Mouse (Mus musculus) ES-Bruce4 (cell line): ENCODE results near the gene Arhgap29.

Source experiments
- CTCF ChIP-seq: IDR thresholded peaks from one replicate; pipeline ENCODE4 v1.8.1; 2011; ENCODE audit warnings: low read depth, low read length
- POLR2A ChIP-seq: IDR thresholded peaks from one replicate; pipeline ENCODE4 v1.8.1; 2011; ENCODE audit warnings: low read length; ENCODE audit not compliant: insufficient read depth

DNA sequence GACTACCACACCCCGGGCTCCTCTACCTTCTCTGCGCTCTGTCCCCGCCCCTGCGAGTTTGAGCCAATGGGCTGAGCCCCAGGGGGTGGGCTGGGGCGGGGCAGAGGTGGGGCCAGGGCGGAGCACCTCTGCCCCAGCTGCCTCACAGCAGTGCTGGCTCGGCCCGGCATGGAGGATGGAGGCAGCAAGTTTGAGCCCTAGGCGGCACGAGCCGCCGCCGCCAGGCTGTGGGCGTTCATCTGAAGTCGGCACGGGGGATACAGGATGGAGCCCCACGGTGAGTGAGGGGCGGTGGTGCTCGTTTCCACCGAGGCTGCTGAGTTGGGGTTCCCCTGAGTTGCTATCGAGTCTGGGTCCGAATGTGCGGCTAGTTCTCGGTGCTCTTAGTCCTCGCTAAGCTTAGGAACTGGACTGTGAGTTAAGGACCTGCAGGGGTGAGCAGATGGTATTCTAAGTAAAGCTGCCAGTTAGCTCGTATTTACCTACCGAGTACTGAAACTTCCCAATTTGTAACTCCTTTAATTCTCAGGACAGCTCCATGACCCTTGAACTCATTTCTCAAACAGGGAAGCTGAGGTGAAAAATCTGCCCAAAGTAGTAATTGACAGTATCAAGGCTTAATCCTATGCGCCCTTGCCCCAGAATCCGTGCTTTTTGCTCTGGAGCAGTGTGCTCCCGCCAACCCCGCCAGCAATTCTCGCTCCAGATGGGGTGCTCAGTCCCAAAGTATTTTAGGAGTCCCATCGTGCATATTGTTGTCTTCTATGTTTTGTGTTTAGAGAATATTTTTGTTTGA, 15.5 kb downstream of the Arhgap29 start:
- TF ChIP-seq CTCF: no peak
- peak; percentile 93 for TF ChIP-seq POLR2A
